Mouse (Mus musculus): ENCODE measurements at regions not wholly inside any gene's neighbourhood (a gene's known extent, or its start where the extent isn't known, plus 50 kb on each side); places are given as distances from the start of the nearest gene placed in this dataset.
"Not testable (repeated sequence)": the region's sequence is repeated elsewhere in the genome, so short reads cannot be mapped to it uniquely, and the experiment has no call there.

- no peak for DNase-seq (ENCODE audit: low spot score)
Observed at GRCm38 (mm10) chr5:91892338-91892737, 70.5 kb downstream of the Rchy1 start.

DNA sequence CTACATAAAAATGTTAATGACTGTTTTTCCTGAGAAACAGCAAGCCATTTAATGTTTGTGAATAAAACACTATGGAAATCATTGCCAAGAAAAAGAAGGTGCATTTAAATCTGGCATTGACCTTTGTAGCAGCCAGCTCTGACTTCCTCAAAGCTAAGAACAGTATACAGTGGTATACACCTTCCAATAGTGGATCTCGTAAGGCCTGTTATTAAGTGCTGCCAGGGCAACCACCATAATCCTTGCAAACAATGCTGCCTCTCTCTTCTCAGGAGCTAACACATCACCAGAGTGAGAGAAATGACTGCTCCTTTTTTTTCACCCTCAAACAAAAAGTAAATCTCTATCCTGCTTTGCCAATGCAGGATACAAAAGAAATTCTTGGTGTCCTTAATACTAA, 81.1 kb downstream of the Rchy1 start:
- no peak for DNase-seq (ENCODE audit: low spot score)

DNA sequence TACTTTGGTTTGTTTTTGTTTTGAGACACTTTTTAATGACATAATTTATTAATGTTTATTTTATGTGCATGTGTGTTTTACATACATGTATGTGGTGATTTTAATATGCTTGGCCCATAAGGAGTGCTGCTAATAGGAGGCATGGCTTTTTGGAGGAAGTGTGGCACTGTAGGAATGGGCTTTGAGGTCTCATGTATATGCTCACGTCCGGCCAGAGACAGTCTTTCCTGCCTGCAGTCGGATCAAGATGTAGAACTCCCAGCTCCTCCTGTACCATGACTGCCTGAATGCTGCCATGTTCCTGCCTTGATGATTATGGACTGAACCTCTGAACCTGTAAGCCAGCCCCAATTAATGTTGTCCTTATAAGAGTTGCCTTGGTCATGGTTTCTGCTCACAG, 82.6 kb downstream of the Rchy1 start:
- no peak for DNase-seq (ENCODE audit: low spot score)

DNA sequence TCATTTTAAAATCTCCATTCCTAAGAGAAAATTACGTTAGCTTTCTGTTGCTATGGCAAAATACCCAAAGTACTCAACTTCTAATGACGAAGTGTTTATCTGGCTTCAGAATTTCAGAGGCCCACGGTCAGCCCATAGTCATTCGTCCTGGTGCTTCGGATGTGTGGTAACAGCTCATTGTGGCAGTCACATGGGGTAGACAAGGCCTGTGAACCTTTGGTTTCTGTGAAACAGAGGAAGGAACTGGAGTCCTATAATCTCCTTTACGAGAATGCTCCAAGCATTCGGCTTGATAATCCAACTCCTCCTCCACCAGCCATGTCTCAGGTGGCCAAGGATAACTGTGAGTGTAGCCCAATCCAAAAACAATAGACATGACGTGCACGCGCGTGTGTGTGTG, 84.2 kb downstream of the Rchy1 start:
- DNase-seq (ENCODE audit: low spot score), result no peak

- DNase-seq (ENCODE audit: low spot score), result no peak
Observed at GRCm38 (mm10) chr5:91876682-91877031, 86.2 kb downstream of the Rchy1 start.

DNA sequence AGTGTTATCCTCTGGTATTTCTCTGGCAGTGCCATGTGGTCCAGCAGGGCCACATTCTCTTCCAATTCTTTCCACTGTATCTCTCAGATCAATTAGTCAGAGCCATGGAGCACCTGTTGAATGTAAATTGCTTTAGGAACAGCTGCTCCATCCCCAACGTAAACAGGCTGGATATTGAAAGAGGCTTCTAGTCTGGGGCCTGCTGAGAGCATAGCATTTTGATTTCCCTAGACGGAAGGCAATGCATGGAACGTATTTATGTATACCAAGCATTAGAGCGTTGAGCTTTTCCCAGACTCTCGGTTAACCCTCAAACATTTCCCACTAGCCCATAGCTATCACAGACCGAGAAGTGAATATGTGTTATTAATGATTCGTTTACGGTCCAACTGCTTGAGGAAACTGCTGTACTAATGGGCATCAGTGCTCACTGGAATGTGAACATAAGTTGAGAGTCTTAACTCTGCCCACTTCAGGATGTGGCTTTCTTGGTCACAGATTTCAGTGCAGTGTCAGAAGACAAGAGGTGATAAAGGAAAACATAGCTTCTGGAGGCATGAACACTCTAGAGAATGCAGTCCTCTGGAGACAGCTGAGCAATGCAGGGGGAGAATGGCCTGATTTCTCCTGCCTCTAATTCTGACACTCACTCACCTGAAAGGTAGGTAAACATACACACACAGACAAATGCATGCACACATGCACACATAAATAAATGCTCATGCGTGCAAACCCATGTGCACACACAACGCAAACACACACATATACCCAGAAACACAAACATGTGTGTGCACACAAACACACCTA, 86.8 kb downstream of the Rchy1 start:
- no peak for DNase-seq (ENCODE audit: low spot score)

DNA sequence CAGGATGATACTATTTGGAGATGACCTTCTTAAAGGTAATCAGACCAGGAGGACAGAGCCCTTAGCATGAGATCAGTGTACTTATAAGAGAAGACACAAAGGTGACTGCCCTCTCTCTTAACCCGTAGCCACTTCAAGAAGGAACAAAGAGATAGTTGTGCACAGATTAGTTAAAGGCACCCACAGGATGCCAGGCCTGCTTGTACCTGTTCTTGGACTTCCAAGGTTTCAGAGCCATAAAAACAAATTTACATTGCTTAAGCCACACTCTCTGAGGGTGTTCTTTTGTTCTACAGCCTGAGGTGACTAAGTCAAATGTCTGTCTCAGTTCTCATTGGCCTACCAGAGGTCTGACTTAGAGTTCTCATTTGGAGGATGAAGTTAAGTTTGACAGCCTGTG, 90.1 kb downstream of the Rchy1 start:
- DNase-seq (ENCODE audit: low spot score), result no peak

- no peak for DNase-seq (ENCODE audit: low spot score)
Observed at GRCm38 (mm10) chr5:91869791-91870190, 93.1 kb downstream of the Rchy1 start.

DNA sequence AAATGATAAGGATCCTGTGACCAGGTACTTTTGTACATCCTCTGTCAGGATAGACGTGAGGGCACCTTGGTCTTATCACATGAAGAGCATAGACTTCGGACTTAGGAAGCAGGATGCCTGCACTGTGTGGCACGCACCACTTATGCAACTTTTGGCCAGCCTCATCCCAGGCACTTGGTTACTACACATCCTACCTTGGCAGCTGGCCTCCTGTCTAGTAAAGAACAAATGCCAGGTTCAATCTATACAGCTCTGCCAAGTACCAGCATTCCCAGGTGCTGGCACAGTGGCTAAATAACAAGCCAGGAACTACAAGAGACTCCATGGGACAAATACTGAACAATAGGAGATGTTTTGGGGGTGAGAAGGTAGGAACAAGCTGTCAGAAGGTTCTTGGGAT, 96.7 kb downstream of the Rchy1 start:
- DNase-seq (ENCODE audit: low spot score), result no peak

DNA sequence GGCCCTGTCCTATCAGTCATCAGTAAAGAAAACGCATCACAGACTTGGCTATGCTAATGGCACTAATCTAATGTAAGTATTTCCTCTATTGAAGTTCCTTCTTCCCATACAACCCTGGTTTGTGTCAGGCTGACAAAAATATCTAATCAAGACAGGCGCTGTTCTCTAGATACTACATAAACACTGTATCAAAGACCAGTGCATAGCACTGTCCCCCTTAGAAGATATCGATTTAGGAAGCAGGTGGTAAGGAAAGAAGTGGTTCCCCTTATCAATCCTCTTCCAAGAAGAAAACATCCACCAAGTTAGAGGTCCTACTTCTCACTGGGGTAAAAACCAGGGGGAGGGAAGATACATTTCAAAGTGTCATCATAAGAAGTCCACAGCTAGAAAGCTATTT, 97.5 kb downstream of the Rchy1 start:
- DNase-seq (ENCODE audit: low spot score), result no peak

GRCm38 (mm10) chr5:91862843-91863242, 100.0 kb downstream of the Rchy1 start:
- no peak for DNase-seq (ENCODE audit: low spot score)

GRCm38 (mm10) chr5:91862243-91862642, 100.6 kb downstream of the Rchy1 start:
- DNase-seq (ENCODE audit: low spot score), result no peak

- DNase-seq (ENCODE audit: low spot score), result no peak
Observed at GRCm38 (mm10) chr5:91861440-91862187, 101.3 kb downstream of the Rchy1 start.

DNA sequence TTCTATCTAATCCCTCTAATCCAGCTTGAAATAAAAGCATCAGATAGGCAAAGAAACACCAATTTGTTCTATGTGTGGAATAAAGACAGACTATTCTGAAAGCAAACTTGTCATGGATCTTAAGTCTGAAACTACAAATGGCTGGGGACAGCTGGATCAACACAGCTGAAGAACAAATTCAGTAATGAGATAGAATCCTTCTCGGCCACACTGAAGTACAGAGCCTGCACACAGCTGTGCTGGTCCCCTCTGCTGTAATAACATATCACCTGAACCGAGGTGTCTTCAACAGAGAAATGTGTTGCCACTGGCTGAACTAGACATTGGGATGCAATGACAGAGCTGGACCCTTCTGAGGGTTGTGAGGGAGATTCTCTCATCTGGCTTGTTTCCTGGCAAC, 102.4 kb downstream of the Rchy1 start:
- no peak for DNase-seq (ENCODE audit: low spot score)

- no peak for DNase-seq (ENCODE audit: low spot score)
Observed at GRCm38 (mm10) chr5:91852330-91852729, 110.5 kb downstream of the Rchy1 start.

DNA sequence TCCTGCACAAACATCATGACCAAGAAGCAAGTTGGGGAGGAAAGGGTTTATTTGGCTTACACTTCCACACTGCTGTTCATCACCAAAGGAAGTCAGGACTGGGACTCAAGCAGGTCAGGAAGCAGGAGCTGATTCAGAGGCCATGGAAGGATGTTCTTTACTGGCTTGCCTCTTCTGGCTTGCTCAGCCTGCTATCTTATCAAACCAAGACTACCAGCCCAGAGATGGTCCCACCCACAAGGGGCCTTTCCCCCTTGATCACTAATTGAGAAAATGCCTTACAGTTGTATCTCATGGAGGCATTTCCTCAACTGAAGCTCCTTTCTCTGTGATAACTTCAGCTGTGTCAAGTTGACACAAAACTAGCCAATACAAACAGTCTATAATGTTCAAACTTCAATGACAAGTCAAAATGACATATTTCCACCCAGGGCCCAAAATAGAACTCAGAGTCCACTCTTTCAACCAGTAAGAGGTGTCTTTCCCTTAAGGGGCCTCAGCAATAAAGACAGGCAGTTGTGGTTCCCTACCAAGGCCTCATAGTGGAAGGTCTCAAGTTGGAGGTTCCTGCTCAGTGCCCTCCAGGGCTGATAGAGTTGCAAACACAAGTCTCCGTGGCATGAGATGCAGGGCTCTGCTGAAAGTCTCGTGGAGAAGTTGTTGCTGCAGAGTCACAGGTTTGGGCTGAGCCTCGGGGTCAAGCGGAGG, 111.9 kb downstream of the Rchy1 start:
- not testable (repeated sequence) for DNase-seq (ENCODE audit: low spot score)

DNA sequence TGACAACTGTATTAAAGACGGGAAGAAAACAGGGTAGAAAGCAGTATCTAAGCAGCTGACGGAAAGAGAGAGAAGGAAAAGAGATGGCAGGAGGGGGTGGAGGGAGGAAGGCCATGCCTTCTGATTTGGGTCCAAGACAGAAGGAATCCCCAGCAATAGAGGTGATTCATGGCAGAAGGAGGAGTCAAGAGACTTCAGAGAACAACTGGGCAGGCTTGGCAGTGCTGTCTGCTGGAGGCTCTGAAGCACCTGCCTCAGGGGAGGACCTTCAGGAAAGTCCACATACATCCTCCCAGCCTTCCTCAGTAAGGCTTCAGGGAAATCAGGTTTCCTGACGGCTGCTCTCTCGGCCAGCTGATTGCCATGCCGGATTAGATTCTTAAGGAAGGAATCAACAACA, 112.4 kb downstream of the Rchy1 start:
- DNase-seq (ENCODE audit: low spot score), result no peak

DNA sequence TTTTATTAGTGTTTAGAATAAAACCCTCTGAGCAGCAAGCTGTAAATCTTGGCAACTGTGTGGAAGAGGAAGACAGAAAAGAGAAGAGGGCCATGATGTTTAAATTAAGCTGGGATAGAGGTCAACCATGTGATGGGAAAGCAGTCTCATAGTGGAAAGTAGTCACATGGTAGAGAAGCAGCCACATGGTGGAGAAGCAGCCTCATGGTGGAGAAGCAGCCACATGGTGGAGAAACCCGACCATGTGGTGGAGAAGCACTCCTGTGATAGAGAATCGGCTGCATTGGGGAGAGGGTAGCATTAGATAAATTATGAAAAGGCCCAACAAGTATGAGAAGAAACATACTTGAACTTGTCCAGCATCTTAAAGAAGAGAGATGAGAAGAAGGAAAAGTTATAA, 113.3 kb downstream of the Rchy1 start:
- DNase-seq (ENCODE audit: low spot score), result no peak

- no peak for DNase-seq (ENCODE audit: low spot score)
Observed at GRCm38 (mm10) chr5:91849114-91849513, 113.8 kb downstream of the Rchy1 start.

DNA sequence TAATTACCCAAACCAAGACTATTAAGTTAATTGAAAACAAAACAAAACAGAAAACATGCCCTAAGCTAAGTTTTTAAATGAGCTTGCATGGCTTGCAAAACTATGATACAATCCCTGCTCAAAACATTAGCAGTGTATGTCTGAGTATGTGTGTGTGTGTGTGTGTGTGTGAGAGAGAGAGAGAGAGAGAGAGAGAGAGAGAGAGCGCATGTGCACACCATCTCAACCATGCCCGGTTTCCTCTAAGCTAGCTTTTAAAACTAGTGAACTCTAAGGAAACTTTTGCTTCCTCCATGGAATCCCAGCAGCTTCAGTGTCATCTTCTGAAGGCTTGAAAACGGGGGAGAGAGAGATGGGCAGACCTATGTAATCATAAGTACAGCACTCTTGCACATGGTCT, 114.3 kb downstream of the Rchy1 start:
- DNase-seq (ENCODE audit: low spot score), result no peak

- DNase-seq (ENCODE audit: low spot score), result no peak
Observed at GRCm38 (mm10) chr5:91843044-91843443, 119.8 kb downstream of the Rchy1 start.

- DNase-seq (ENCODE audit: low spot score), result no peak
Observed at GRCm38 (mm10) chr5:91841066-91841465, 121.8 kb downstream of the Rchy1 start.

All from thymus, postnatal 0 days (tissue).